Mouse (Mus musculus) CH12.LX (cell line): ENCODE measurements around the gene Gm20604.

ENCODE experiments used
- E2F4 ChIP-seq: IDR thresholded peaks from 2 replicates; pipeline ENCODE4 v1.6.1; 2011; ENCODE audit warnings: low read depth, low read length, improper control_type of control experiment; ENCODE audit not compliant: insufficient replicate concordance
- MAZ ChIP-seq: IDR thresholded peaks from 2 replicates; pipeline ENCODE4 v1.6.1; 2012; ENCODE audit warnings: low read depth, mild to moderate bottlenecking, inconsistent platforms, low read length, improper control_type of control experiment, moderate library complexity
- NRF1 ChIP-seq: IDR thresholded peaks from 2 replicates; pipeline ENCODE4 v1.6.1; 2014; ENCODE audit warnings: low read depth, mild to moderate bottlenecking, inconsistent platforms, low read length, improper control_type of control experiment, moderate library complexity
- POLR2A ChIP-seq: IDR thresholded peaks from 2 replicates; pipeline ENCODE4 v1.6.1; 2011; ENCODE audit warnings: low read depth, mild to moderate bottlenecking, improper control_type of control experiment, low read length
- TCF12 ChIP-seq: IDR thresholded peaks from 2 replicates; pipeline ENCODE4 v1.6.1; 2014; ENCODE audit warnings: low read depth, mild to moderate bottlenecking, inconsistent platforms, low read length, improper control_type of control experiment

- TF ChIP-seq MAZ (no peak), POLR2A (no peak), TCF12 (no peak), E2F4 (no peak), NRF1 (no peak)
Observed at GRCm38 (mm10) chr12:102710851-102711375, 47.6 kb downstream of the Gm20604 start.
